Mouse (Mus musculus) A20 (cell line): ENCODE measurements around the gene Engase.

ENCODE experiments used
- DNase-seq: peaks from one replicate; pipeline ENCODE4 v3.0.0-alpha.2; 2011; ENCODE audit warnings: low read depth, low spot score

The Engase gene

GRCm38 (mm10) chr11:118453886-118454671, 22.6 kb upstream of the Engase start:
- DNase-seq, result no peak

DNA sequence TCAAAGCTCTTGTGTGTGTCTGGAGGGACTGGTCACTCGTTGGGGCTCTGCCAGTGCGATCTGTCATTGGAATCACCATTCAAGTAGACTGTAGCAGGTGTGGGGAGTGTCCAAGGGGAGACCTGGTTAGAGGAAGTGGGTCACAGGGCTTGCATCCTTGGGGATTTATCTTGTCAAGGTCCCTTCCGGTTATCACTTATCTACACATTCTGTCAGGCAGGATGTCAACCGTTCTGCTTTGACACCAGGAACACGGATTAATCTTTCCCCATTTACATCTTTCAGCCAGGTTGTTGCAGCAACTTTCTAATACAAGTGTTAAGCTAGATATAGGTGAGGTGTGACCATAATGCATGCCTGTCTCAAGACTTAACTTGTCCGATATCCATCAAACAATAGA, 20.8 kb upstream of the Engase start:
- DNase-seq, result no peak

GRCm38 (mm10) chr11:118456937-118457336, 19.7 kb upstream of the Engase start:
- DNase-seq, result no peak

DNA sequence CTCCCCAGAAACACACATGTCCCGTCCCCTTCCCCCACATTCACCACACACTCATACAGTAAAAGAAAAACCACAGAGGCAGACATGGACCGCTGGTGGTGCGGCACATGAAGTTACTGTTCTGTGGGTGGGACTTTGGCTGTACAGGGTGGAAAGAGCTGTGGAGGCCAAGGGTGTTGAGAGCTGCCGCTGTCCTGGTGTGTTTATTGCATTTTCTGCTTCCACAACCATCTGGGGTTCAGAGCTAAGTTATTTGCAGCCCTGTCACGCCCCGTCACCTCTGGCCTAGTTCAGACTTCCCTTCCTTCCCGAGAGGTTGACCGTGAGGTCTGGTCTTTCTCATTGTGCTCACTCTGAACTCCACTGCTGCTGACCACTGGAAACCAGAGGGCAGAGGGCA, 17.6 kb upstream of the Engase start:
- peak; percentile 48 for DNase-seq

- DNase-seq, result no peak
Measured at GRCm38 (mm10) chr11:118459536-118459935, 17.1 kb upstream of the Engase start.

DNA sequence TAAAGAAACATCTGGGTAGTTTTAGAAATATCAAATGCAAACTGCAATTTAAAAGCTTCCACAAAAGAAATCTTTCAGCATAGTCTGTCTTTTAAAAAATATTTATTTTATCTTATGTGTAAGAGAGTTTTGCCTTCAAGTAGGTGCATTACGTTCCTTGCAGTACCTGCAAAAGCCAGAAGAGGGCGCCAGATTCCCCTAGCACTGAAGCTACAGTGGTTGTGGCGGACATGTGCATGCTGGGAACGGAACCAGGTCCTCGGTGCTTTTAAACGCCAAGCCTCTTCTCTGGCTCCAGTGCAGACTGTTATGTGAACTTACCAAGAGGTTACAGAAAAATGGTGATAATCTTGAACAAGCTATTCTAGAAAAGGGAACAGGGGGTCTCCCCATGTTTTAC, 16.3 kb upstream of the Engase start:
- DNase-seq, result peak; percentile 61

GRCm38 (mm10) chr11:118467441-118468035, 9.1 kb upstream of the Engase start:
- no peak for DNase-seq

DNA sequence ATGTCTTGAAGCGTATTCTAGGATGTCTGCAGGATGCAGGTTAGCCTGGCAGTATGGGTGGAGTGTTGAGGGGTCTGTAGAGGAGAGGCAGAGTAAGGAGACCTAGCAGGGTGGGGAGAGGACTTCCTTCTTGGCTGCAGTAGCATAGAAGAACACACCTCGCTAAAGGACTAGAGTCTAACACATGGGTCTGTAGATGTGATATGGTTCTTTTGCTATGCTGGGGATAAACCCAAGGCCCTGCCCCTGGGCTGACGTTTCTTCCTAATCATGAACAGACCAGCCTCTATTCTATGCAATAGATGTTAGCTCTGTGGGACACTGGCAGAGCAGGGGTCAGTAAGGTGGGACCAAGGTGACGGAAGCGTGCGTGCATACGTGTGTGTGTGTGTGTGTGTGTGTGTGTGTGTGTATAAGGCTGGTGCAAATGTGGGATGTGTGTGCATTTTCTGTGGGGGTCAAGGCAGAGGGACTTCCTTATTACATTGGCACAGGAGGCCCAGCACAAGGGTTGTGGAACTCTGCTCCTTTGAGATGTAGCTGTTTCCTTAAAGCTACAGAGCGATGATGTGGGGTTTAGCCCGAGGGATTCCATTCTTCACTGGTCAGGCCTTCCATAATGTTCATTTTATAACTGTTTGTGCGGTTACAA, 7.0 kb upstream of the Engase start:
- DNase-seq, result no peak

- DNase-seq, result no peak
Measured at GRCm38 (mm10) chr11:118470234-118470966, 6.2 kb upstream of the Engase start.

GRCm38 (mm10) chr11:118471676-118472075, 5.0 kb upstream of the Engase start:
- no peak for DNase-seq

DNA sequence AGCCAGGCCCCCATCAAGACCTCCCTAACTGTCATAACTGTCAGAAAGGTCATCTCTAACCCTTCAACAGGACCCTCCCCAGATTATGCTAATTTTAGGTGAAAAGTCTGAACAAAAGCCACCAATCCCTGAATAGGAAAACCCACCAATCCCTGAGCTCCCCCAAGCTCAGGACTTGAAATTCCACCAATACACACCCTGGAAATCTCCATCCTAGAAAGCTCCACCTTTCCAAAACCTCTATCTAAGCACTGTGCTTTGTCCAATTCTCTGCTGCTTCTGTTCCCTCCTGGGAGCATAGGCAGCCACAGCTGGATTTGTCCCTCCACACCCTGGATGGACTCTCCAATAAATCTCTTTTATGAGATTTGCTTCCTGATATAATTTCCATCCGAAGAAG, 3.5 kb upstream of the Engase start:
- no peak for DNase-seq

- DNase-seq, result no peak
Measured at GRCm38 (mm10) chr11:118473842-118474500, 2.7 kb upstream of the Engase start.

DNA sequence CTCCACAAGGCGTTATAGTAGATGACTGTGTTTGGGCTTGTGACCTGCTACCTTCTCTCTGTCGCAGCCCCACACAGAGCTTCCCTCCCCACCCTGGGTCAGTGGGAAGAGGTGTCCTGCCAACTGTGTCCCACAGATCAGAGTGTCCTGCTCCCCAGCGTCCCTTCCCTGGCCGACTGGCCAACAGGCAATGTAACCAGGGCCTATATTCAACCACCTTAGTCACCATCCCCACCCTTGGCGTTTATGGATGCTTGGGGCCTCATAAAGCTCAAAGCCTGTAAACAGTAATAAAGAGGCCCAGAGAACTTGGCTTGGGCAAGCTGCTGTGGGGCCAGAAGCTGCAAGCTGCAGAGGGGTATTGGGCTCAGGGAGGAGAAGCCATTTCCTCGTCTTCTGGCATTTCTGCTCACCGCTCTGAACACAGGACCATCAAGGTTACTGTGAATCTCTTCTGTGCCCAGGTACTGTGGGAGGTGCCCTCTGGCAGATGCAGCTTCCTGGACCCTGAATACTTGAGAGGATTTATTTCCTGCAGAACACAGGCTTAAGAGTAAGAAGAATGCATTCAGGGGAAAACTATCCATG, 1.0 kb upstream of the Engase start:
- no peak for DNase-seq

DNA sequence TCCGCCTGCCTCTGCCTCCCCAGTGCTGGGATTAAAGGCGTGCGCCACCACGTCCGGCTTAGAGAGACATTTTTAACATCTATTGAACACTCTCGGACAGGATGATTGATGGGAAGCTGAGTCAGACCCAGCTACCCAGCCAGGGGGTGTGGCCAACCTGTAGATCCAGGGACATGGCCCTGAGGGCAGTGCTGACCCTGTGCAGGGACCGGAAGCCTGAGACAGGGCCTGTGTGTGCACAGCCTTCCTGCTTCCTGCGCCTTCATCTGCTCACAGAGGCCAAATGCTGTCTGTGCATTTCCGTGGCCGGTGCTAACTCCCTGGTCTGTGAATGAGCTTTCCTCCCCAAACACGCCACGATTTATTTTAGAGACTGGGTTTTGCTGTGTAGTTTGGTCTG, 3.1 kb downstream of the Engase start:
- no peak for DNase-seq

DNA sequence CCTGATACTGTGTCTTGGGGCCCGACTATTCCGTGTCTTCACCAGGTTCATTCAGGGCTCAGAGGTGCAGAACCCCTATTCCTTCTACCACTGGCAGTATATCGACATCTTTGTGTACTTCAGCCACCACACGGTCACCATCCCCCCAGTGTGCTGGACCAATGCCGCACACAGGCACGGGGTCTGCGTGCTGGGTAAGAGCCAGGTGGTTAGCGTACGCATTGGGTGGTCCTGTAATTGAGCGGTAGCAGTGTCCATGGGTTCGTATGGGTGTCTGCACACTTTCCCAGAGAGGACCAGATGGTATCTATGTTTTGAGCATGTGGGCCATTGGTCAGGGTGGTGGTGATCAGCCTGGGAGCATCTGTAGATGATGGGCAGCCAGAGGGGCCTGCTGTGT, 4.6 kb downstream of the Engase start:
- DNase-seq, result no peak

- DNase-seq, result no peak
Measured at GRCm38 (mm10) chr11:118481751-118482150, 5.1 kb downstream of the Engase start.

DNA sequence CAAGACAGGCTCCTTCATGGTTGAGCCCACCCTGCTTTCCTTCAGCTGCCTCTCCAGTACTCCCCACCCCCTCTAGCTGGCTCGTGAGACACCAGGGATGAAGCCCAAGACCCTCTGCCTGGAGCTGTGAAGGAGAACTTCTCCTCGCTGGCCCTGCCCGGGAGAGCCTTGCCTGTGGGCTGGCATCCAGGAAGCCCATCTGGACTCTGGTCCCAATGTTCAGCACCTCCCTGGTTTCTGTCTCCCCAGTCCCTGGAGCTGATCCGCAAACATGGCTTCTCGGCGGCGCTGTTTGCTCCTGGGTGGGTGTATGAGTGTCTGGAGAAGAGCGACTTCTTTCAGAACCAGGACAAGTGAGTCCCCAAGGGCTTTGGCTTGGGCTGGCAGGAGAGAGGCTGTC, 7.5 kb downstream of the Engase start:
- DNase-seq, result no peak

GRCm38 (mm10) chr11:118485338-118485737, 8.7 kb downstream of the Engase start:
- DNase-seq, result no peak

GRCm38 (mm10) chr11:118485780-118486179, 9.2 kb downstream of the Engase start:
- no peak for DNase-seq

DNA sequence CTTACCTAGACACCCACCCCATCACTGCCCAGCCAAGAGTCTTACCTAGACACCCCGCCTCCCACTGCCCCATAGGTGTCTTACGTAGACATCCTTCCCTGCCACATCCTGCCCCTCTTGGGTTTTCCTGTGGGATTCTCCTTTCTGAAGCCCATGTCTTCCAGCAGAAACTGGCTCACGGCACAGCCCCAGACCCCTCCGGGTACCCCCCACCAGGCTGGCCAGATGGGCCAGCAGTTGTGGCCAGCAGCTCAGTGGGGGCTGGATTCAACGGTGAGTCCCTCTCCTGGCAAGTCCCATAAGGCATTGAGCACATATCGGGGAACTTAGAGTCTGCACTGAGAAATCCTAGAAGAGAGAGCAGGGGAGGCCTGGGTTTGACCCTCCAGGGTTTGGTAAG, 9.7 kb downstream of the Engase start:
- DNase-seq, result no peak
